In genomic region chr1:61298779-61299178, GRCm38 (mm10) we compare ENCODE assay signal across 10 mouse cellular contexts.
DNase-seq lines count a peak whose midpoint lies in the region; ATAC-seq and TF ChIP-seq lines count a peak whose summit lies in the region.
"Had no signal": no experiment of that assay in that cellular context is flagged by ENCODE, and none has a peak within 500 bp of the region (broad histone marks: within the 10 kb centered on the region; RNA-seq: fewer than 3 reads in every experiment).

No protein-coding gene starts in this region.

- no peak overlapping the region for H3K4me3 ChIP-seq in layer of hippocampus, adult 2 months
- no peak overlapping the region for H3K4me3 ChIP-seq in embryonic facial prominence, embryonic 13.5 days
- no peak overlapping the region for H3K4me3 ChIP-seq in hindbrain, embryonic 16.5 days (ENCODE audit: low read length)
- H3K4me3 ChIP-seq in neural tube, embryonic 15.5 days (replicated peaks), result no peak overlapping the region
- H3K4me3 ChIP-seq: liver, embryonic 13.5 days; stomach, embryonic 15.5 days had no signal

- H3K9me3 ChIP-seq in embryonic facial prominence, embryonic 13.5 days, result no peaks in the 10 kb centered on the region
- H3K9me3 ChIP-seq in hindbrain, embryonic 16.5 days (ENCODE audit: control insufficient read depth, low read length), result no peaks in the 10 kb centered on the region
- H3K9me3 ChIP-seq in neural tube, embryonic 15.5 days (replicated peaks), result no peaks in the 10 kb centered on the region
- H3K9me3 ChIP-seq: liver, embryonic 13.5 days; stomach, embryonic 15.5 days had no signal

- WGBS in embryonic facial prominence, embryonic 13.5 days, result 60% methylated on average over 6 of the region's 6 CpGs
- 56% methylated on average over 6 of the region's 6 CpGs for WGBS in hindbrain, embryonic 16.5 days
- 45% methylated on average over 6 of the region's 6 CpGs for WGBS in neural tube, embryonic 15.5 days

- H3K4me2 ChIP-seq in embryonic facial prominence, embryonic 13.5 days, result no peak overlapping the region
- H3K4me2 ChIP-seq in hindbrain, embryonic 16.5 days (ENCODE audit: low read length), result no peak overlapping the region
- H3K4me2 ChIP-seq in neural tube, embryonic 15.5 days, result no peak overlapping the region
- H3K4me2 ChIP-seq: liver, embryonic 13.5 days; stomach, embryonic 15.5 days had no signal

- no peaks in the 10 kb centered on the region for H3K36me3 ChIP-seq in embryonic facial prominence, embryonic 13.5 days
- H3K36me3 ChIP-seq in hindbrain, embryonic 16.5 days (ENCODE audit: control insufficient read depth, insufficient read depth, low read length), result no peaks in the 10 kb centered on the region
- no peaks in the 10 kb centered on the region for H3K36me3 ChIP-seq in neural tube, embryonic 15.5 days
- H3K36me3 ChIP-seq: liver, embryonic 13.5 days; stomach, embryonic 15.5 days had no signal

- H3K4me1 ChIP-seq in embryonic facial prominence, embryonic 13.5 days, result peaks cover 28% of the 10 kb centered on the region
- H3K4me1 ChIP-seq in hindbrain, embryonic 16.5 days (ENCODE audit: control insufficient read depth, insufficient read depth, low read depth, low read length), result peaks cover 21% of the 10 kb centered on the region
- peaks cover 57% of the 10 kb centered on the region for H3K4me1 ChIP-seq in neural tube, embryonic 15.5 days
- H3K4me1 ChIP-seq: liver, embryonic 13.5 days; stomach, embryonic 15.5 days had no signal

- no peak overlapping the region for H3K9ac ChIP-seq in embryonic facial prominence, embryonic 13.5 days
- no peak overlapping the region for H3K9ac ChIP-seq in hindbrain, embryonic 16.5 days (ENCODE audit: low read depth, low read length)
- H3K9ac ChIP-seq in neural tube, embryonic 15.5 days (replicated peaks), result no peak overlapping the region
- H3K9ac ChIP-seq: liver, embryonic 13.5 days; stomach, embryonic 15.5 days had no signal

- H3K27me3 ChIP-seq in embryonic facial prominence, embryonic 13.5 days, result peaks cover 19% of the 10 kb centered on the region
- H3K27me3 ChIP-seq in hindbrain, embryonic 16.5 days (replicated peaks; ENCODE audit: control insufficient read depth, insufficient read depth, low read length), result no peaks in the 10 kb centered on the region
- no peaks in the 10 kb centered on the region for H3K27me3 ChIP-seq in neural tube, embryonic 15.5 days (replicated peaks)
- H3K27me3 ChIP-seq: liver, embryonic 13.5 days; stomach, embryonic 15.5 days had no signal

- no peak for ATAC-seq in embryonic facial prominence, embryonic 13.5 days (ENCODE audit: insufficient number of reproducible peaks, insufficient read depth, low FRiP score, low TSS enrichment, low read depth)
- ATAC-seq in hindbrain, embryonic 16.5 days, result no peak
- no peak for ATAC-seq in neural tube, embryonic 15.5 days (ENCODE audit: low FRiP score)

- H3K27ac ChIP-seq in layer of hippocampus, adult 2 months, result peak overlapping the region; percentile 73
- peak overlapping the region; percentile 44 for H3K27ac ChIP-seq in embryonic facial prominence, embryonic 13.5 days
- H3K27ac ChIP-seq in hindbrain, embryonic 16.5 days (ENCODE audit: low read depth, low read length), result peak overlapping the region; percentile 57; the same call in 1 of the 2 replicates
- peak overlapping the region; percentile 67 for H3K27ac ChIP-seq in neural tube, embryonic 15.5 days (replicated peaks)
- H3K27ac ChIP-seq: liver, embryonic 13.5 days had no signal

- no peak for TF ChIP-seq CTCF in layer of hippocampus, adult 2 months (conservative IDR thresholded peaks at IDR 0.05)

- intact Hi-C loops in gastrocnemius, postnatal 36 days (cut with DNase I), result loop anchor here (2.0 to 5.0 kb wide), 2 partner anchors 116 to 472 kb away; no protein-coding TSS in a partner anchor
- intact Hi-C loops in heart, postnatal 36 days (cut with DNase I), result loop anchor here (1.0 to 10.0 kb wide), 5 partner anchors 76 to 1666 kb away; no protein-coding TSS in a partner anchor

- DNase-seq in layer of hippocampus, adult 2 months (ENCODE audit: low spot score in 2 of 2), result no peak
- DNase-seq in layer of hippocampus, adult 11-12 months (ENCODE audit: low spot score), result no peak
- DNase-seq in gastrocnemius, postnatal 36 days, result no peak
- no peak for DNase-seq in heart, postnatal 36 days
- DNase-seq: liver, embryonic 13.5 days; lung, postnatal 36 days had no signal
